Mouse (Mus musculus) left cerebral cortex, adult 6 months (tissue): ENCODE results near the gene Gja6. TPM values are rescaled to one million over a fixed set of nuclear protein-coding genes. Genes with fewer than 3 reads are reported as not detected.

Experiments used
- long read RNA-seq, 2 experiments: library from polyadenylated mRNA; unstranded; transcript quantifications; one replicate each; pipeline ENCODE4 v2.0.0; 2019 to 2020
- polyA plus RNA-seq: library from polyadenylated mRNA; unstranded; fragments of <200 nt; fragmentation: Nextera tagmentation; gene quantifications from 2 replicates; pipeline ENCODE4 v1.2.3, GENCODE M21; 2021

Gja6 gene
- 0.29 and 0.38 TPM in 2 replicates for polyA plus RNA-seq
- long read RNA-seq, experiment 1, partial matches to known transcripts, result 0 of 1 reads
- long read RNA-seq, experiment 1, other reads (novel, unspliced or antisense), result 0 of 1 reads
- long read RNA-seq, experiment 2, result 0 reads

DNA sequence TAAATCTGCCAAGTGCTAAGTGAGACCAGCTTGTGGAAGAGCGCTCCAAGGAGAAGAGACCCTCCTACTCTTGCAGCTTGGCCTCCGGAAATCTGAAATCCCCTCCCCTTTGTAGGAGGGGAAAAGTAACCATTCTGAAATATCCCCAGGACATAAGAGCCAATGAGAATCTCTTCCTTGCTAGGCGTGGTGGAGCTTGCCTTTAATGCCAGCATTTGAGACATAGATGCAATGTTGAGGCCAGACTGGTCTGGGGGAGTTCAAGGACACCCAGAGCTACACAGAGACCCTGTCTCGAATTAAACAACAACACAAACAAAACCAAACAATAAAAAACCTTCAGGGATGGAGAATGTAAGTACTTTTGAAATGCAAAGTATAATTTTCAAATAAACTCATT, at the start of gene Gja6:
Gene Gja6 (minus strand): TSS at position 101 of the 400 bp plus-strand sequence.

Other genes starting within 250 kb of the Gja6 start
- 0.20 and 0.50 TPM in 2 replicates for gene Ppef1, start 171.3 kb downstream of the Gja6 start, polyA plus RNA-seq
- gene Rs1, start 139.0 kb downstream of the Gja6 start, polyA plus RNA-seq, result 0.05 TPM in 1 of 2 replicates, not detected in the other
- gene Cdkl5, start 87.7 kb upstream of the Gja6 start, polyA plus RNA-seq, result 15.2 and 18.7 TPM in 2 replicates
- gene Scml2, start 210.1 kb upstream of the Gja6 start, polyA plus RNA-seq, result 0.07 and 0.16 TPM in 2 replicates